Mouse (Mus musculus) liver, adult 2 months (tissue): ENCODE data around the gene Eefsec.

Experiments
- CTCF ChIP-seq: fragments of 200-500 bp; IDR thresholded peaks from 2 replicates; pipeline ENCODE4 v1.5.1; 2011; ENCODE audit warnings: low read depth, low read length, control low read depth
- POLR2A ChIP-seq: fragments of 200-500 bp; IDR thresholded peaks from 2 replicates; pipeline ENCODE4 v1.6.1; 2011; ENCODE audit warnings: low read length, control low read depth; ENCODE audit not compliant: insufficient read depth; ENCODE audit errors: extremely low read depth

- no peak for TF ChIP-seq POLR2A
- TF ChIP-seq CTCF: no peak
Observed at GRCm38 (mm10) chr6:88259621-88260020, 186.7 kb downstream of the Eefsec start.
